Mouse (Mus musculus): ENCODE measurements around the gene Egflam.

The Egflam gene

GRCm38 (mm10) chr15:7292854-7293253, 105.3 kb downstream of the Egflam start:
- no peak for DNase-seq

GRCm38 (mm10) chr15:7290003-7290402, 108.2 kb downstream of the Egflam start:
- no peak for DNase-seq

- DNase-seq: no peak
These were observed 108.7 kb downstream of the Egflam start for GRCm38 (mm10) chr15:7289516-7289915.

- no peak for DNase-seq
These were observed 109.3 kb downstream of the Egflam start for GRCm38 (mm10) chr15:7288841-7289424.

- no peak for DNase-seq
These were observed 110.3 kb downstream of the Egflam start for GRCm38 (mm10) chr15:7287911-7288310.

- peak in 1 of 2 experiments; percentile 21 for DNase-seq
These were observed 116.6 kb downstream of the Egflam start for GRCm38 (mm10) chr15:7281579-7281978.

- peak; percentile 88 to 91 for DNase-seq
These were observed 134.4 kb downstream of the Egflam start for GRCm38 (mm10) chr15:7263822-7264221.

GRCm38 (mm10) chr15:7263339-7263738, 134.9 kb downstream of the Egflam start:
- DNase-seq: no peak

GRCm38 (mm10) chr15:7261371-7261770, 136.8 kb downstream of the Egflam start:
- no peak for DNase-seq

- no peak for DNase-seq
These were observed 141.6 kb downstream of the Egflam start for GRCm38 (mm10) chr15:7256577-7256976.

GRCm38 (mm10) chr15:7253326-7253725, 144.9 kb downstream of the Egflam start:
- no peak for DNase-seq

GRCm38 (mm10) chr15:7252106-7252636, 146.0 kb downstream of the Egflam start:
- DNase-seq: no peak

GRCm38 (mm10) chr15:7251042-7251441, 147.2 kb downstream of the Egflam start:
- no peak for DNase-seq

GRCm38 (mm10) chr15:7249216-7249615, 149.0 kb downstream of the Egflam start:
- no peak for DNase-seq

- DNase-seq: no peak
These were observed 150.9 kb downstream of the Egflam start for GRCm38 (mm10) chr15:7247321-7247720.

- no peak for DNase-seq
These were observed 155.9 kb downstream of the Egflam start for GRCm38 (mm10) chr15:7242161-7242850.

GRCm38 (mm10) chr15:7240950-7241349, 157.2 kb downstream of the Egflam start:
- no peak for DNase-seq

- no peak for DNase-seq
These were observed 158.3 kb downstream of the Egflam start for GRCm38 (mm10) chr15:7239904-7240303.

GRCm38 (mm10) chr15:7233393-7234090, 164.7 kb downstream of the Egflam start:
- no peak for DNase-seq

GRCm38 (mm10) chr15:7226225-7226624, 172.0 kb downstream of the Egflam start:
- DNase-seq: peak; percentile 84 to 87

GRCm38 (mm10) chr15:7224151-7224775, 173.9 kb downstream of the Egflam start:
- no peak for DNase-seq

- no peak for DNase-seq
These were observed 175.4 kb downstream of the Egflam start for GRCm38 (mm10) chr15:7222809-7223208.

GRCm38 (mm10) chr15:7217273-7217598, 181.0 kb downstream of the Egflam start:
- no peak for DNase-seq

Measured in kidney, postnatal 4 days (tissue).